Mouse (Mus musculus): Measurements from ENCODE around the gene Gm17018. TPM values are rescaled to one million over a fixed set of nuclear protein-coding genes. Genes with fewer than 3 reads are reported as not detected.
"Not testable (repeated sequence)": the region's sequence is repeated elsewhere in the genome, so short reads cannot be mapped to it uniquely, and the experiment has no call there.

The Gm17018 gene
- 10 to 100 TPM; 52.5 to 66.0 TPM for total RNA-seq (2021)

DNA sequence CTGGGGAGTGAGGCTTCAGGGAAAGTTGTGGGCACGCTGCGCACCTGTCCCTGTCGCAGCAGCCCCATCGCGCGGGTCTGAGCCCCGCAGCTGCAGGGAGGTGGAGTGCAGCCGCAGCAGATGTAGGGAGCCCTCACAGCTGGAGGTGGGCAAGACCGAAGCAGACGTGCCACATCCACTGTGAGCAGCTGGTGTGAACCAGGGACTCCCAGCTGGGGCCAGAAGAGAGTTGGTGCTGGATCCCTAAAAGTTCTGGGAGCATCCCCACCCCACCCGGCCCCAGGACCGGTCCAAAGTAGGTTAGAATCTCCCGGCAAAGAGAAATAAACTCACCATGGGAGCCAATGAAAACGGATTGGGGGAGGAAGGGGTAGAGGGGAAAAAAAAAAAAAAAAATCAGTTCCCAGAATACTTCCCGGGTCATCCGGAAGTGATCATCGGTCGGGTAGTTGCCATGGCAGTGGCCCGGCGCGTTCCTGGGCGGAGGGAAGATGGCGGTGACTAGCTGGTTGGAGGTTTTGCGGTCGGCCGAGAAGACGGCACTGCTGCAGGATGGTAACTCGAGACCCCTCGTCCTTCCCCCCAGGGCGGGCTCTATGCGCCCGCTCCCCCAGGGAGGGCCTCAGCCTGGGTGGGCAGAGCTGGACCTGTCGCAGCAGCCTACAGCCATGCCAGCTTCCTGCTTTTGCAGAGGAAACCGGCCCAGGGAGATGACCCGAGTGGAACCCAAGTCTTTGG lies at the start of gene Gm17018, which contains the start of gene Poll:
Gm17018 (plus strand) TSS at position 463 of the 738 bp plus-strand sequence.
Poll (minus strand) TSS at position 379 of the 738 bp plus-strand sequence.
- peak; percentile 87 to 88 for DNase-seq

DNA sequence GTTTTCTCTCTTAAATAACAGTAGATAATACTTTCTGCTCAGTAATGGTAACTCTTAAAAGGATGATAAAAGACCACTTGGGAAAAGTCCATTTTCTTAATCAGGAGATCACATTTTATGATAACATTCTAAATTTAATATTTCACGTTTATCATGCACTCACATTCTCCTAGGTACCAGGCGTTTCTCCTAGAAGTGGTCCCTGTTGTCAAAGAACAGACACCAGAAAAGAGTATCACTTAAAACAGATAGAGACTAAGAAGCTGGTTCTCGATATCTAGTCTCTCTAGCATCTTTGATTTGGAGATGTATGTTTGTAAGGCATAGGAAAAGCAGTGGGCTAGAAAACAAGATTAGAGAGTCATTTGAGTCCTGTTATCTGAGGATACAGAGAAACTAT lies 49.7 kb upstream of the Gm17018 start:
- DNase-seq = no peak

DNA sequence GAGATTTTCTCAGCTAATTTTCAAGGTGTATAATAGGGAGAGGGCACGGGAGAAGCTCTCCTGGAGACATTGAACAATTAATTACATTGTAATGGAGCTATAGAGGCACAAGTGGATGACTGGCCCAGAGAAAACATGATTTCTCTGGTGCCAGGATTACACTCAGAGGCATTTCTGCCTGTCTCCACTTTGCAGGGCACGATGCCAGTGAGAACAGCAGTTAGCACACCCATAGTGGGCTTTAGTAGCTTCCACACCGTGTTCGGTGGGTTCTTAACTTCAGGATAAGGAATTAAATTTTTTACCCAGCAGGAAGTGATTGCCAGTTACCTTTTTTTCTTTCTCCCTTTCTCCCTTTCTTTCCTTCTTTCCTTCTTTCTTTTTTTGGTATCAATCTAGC lies 49.0 kb upstream of the Gm17018 start:
- DNase-seq = no peak

DNA sequence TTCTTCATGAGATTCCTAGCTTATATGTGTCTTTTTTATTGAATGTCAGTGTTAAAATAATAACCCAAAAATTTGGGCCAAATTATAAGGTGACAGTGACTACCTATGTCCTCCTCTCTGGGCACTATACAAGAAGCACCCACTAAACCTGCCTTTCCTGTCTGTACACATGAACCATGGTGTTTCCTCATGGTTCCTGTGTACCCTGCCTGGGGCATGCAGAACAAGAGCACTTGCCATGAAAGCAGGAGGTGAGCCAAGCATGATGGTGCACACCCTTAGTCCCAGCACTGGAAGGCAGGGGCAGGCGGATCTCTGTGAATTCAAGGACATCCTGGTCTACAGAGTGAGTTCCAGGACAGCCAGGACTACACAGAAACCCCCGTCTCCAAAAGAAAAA lies 45.1 kb upstream of the Gm17018 start:
- no peak for DNase-seq

DNA sequence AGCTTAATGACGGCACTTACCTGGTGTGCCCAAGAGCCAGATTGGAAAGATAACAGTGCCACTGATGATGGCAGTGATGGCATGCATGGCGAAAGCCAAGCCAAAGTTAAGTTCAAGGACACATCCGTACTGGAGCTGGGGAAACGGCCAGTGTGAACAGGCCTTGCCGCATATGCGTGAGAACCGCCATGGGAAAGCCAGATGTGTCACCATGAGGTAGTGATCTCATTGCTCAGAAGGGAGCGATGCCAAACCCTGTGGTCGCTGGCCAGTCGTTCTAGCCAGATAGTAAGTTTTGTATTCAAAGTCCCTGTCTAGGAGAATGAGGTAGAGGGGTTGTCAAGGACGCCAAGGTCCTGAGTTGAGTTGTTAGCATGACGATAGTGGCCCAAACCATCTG lies 44.2 kb upstream of the Gm17018 start:
- DNase-seq = no peak

DNA sequence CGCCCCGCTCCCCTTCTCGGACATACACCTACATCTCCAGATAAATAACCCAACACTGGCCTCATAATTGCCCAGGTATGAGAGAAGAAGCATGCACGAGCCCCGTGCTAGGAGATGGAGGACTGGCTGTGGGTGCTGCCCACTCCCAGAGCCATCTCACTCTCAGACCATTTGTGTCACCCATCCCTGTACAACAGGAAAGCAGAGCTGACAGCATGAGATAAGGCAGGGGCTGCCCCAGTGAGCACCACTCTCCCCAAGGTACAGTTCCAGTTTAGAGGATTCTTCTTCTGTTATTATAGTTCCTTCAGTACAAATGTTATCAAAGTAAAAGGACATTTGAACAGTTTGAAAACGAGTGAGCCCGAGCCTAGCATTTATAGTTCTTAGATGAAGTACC lies 33.0 kb upstream of the Gm17018 start:
- no peak for DNase-seq

DNA sequence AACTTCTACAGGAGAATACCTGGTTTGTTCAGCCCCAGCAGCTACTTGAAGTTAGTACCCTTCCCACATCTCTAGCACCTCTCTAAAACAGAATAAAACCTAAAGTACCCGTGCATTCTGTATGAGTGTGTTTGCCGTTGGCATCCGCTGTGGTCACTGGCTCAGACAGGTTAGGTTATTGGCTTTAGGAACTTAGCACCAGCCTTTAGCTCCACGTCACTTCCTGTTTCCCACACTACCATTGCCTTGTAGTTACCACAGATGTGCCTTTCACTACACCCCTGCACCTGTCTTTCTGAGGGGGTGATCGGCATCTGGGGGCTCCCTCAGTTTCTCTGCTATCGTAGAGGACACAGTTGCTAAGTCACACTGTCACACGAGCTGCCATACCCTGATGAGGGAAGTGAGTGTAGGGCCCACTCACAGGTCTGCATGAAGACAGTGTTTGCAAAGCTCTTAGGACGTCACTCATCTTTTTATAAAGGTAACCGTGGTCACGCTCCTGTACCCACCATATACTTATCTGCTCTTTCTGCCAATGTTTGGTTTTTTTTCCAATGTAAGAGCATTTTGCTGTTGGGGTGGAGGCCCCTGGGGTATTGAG lies 32.4 kb upstream of the Gm17018 start:
- no peak for DNase-seq

DNA sequence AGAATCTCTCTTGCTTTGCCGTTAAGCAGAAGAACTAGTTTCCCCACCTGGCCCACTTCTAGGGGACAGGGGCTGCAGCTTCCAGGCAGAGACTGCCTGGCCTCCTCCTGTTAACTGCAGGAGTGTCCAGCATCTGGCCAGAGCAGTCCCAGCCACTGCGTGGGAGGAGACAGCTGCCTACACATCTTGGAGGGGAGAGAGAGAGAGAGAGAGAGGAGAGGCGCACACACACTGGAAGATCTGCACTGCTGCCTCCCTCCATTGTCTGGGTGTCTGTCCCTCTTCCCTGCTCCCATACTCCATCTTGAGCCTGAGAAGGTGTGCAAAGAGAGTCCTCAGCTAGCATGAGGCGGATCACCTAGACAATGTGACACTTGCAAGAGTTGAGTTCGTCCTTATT lies 31.1 kb upstream of the Gm17018 start:
- no peak for DNase-seq

DNA sequence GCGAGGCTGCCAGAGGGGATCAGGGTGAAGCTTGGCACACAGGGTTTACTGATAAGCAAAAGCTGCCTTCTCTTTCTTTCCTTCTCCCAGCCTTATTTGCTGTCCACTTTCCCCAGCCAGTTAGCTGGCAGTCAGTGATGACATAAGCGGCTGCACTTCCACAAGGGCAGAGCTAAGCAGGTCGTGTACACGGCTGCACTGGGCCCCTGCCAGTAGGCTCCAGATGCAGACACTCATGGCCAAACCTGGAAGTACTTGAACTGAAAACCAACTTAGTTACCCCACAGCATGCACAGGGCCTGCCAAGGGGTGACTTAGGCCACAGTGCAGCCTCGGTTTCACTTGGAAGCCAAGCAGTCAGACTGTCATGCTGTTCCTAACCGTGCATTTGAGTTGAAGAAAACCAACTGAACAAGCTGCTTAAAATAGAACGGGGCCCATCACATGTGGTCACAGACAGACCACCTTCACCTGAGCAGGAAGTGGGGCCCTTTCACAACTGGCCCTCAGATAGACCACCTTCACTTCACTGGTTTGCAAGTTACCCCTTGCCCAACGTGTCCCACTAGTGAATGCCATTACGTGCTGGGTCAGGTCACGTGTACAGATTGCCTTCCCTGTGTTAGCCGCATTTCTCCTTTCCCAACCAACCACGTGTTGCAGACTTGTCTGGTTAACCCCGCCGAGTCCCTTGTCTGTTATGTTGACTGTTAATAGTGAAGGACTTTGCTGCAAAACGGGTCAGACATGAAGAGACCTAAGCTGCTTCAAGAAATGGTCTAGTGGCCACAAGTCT lies 30.0 kb upstream of the Gm17018 start:
- DNase-seq = no peak

DNA sequence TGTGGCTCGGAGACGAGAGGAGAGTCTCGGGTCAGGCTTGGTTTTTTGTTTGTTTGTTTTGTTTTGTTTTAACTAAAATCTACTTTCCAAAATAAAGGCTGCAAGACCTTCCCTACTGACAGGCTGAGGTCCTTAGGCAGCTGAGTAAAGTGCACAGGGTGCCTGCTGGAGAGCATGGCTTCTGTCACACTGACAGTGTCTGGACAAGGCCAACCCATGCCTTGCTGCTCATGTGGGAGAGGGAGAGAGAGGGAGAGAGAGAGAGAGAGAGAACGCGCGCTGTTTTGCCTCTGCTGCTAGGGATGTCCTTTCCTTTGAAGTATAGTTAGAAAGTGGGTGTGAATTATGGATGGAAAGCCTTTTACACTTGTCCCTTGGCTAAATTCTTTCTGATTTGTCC lies 28.9 kb upstream of the Gm17018 start:
- no peak for DNase-seq

DNA sequence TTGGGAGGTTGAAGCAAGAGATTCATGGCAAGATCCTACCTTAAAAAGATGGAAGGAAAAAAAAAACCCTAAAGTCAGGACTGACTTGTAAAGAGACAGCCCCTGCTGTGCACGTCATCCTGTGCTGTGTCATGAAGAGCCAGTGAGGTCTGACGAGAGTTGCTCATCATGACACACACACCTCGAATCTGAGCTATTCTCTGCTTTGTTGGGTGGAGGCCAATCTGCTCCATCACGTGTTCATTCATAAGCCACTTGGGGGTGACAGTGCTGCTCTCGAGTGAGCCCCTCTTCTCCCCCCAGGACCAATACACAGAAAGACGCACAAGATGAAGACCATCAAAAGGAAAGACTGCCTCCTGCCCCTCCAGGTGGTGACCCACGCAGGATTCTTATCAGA lies 26.8 kb upstream of the Gm17018 start:
- no peak for DNase-seq

DNA sequence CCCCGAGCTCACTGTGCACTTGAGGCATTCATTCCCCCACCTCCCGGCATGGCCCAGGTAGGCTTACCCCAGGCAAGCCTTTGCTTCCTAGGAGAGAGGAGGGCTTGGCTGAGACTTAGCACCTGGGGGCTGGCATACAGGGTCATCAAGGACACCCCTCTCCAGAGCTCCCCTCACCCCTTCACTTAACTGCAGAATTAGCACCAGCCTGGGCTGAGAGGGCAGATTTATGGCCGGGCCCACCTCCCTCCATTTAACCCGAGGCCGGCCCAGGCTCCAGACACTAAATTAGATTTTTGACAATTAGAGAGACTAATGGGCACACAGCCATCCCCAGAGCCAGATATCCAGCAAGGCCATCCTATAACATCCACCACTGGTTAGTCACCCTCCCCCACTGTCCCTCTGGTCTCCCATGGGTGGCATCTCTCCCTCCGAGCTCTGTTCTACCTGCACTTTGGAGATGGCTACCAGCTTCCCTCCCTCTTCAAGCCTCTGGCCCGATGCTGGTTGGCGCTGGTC lies 25.1 kb upstream of the Gm17018 start:
- no peak for DNase-seq

DNA sequence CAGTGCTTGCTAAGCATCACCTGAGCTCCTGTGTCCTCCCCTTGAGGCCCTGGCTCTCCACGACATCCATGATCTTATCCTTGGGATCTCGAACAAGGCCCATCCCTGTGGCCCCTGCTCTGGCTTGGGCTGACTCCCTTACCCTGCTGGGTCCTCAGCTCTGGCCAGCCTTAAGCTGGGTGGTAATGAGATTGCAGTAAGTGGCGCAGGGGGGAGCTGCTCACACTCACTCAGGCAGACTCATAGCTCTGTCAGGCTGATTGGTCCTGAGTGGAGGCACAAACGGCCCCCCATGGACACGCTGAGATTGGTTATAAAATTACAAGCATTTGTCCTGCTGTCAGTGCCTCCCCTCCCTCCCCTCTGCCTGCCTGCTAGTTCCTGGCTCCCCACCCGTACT lies 24.5 kb upstream of the Gm17018 start:
- no peak for DNase-seq

DNA sequence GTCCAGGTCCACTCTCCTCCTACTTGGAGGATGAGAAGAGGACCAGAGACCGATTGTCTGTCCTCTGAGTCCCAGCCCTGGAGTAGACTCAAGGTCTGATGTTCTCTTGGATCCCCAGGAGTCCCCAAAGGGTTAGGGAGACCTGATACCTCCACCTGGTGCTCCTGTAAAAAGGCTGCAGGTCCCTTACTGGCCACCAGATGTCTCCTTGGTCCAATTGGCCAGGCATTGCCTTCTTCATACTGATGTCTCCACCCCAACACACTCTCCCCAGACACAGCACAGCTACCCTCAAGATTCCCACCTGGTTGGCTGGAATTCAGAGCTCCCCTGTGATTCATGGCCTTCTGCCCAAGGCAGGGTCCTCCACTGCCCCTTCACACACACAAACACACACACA lies 22.9 kb upstream of the Gm17018 start:
- no peak for DNase-seq

DNA sequence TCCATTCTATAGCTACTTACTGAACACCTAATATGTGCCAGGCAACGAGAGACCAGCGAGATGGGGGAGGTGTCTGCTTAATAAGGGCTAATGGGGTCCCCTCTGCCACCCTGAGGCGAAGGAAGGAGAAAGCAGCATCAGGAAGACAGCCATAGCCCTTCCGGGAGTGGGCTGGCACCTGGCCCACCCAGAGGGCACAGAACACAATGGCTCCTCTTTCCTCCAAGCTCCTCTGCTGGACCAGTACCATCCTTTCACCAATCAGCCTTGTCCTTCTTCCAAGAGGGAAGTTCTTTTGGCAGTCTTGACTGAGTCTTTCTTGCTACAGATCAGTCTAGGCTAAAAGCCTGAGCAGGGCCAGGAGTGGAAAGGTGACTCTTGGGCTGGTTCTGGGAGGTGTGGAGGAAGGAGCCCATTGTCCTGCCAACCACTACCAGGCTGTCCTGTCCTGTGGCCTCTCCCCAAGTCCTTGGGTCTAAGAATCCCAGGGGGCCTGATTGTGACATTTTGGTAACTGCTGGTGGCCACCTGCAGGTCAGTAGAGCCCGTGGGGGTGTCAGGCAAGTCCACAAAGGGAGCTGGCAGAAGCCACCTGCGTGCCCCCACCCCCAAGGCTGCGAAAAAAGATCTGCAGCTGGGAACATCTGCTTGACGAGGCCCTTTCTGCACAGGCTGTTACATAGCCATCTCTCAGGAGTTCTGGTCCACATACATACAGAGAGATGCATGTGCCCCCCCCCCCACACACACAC lies 19.6 kb upstream of the Gm17018 start:
- no peak for DNase-seq

DNA sequence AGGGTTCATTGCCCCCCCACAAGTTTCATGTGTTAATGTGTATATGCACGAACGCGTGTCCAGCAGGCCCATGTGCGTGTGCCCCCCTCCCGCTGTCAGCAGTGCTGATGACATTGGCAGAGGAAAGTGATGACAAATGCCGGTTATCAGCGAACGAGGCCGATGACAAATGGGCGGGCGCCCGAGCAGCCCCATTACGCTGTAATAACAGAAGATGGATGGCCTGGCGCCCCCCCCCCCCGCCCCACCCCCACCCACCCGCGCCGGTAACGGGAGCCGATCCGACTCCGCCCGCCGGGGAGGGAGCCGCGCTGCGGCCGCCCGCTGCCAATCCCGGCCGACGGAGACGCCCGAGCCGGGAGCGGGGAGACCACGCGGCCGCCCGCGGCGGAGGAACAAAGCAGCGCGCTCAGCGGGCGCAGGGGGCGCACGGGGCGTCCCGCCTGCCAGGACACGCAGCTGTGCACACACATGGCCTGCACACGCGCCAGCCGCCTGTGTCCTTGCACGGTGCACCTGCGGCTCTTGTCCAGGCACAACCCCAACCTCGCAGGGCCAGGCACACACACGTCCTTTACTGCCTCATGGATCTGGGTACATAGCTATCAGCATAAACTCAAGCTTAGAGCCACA lies 18.9 kb upstream of the Gm17018 start:
- DNase-seq = peak; percentile 62 to 67

DNA sequence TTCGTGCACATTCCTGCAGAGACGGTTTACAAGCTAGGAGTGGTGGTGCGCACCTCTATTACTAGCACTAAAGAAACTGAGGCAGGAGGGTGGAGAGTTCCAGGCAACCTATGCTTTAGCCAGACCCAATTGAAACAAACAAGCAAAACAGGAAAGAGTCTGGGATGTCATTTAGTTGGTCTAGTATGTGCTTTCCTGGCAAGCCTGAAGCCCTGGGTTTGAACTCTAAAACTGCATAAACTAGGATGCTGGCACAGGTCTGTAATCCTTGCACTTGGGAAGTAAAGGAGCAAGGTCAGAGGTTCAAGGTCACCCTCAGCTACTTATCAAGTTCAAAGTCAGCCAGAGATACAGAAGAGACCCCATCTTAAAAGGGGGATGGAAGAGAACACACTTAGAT lies 18.4 kb upstream of the Gm17018 start:
- no peak for DNase-seq

DNA sequence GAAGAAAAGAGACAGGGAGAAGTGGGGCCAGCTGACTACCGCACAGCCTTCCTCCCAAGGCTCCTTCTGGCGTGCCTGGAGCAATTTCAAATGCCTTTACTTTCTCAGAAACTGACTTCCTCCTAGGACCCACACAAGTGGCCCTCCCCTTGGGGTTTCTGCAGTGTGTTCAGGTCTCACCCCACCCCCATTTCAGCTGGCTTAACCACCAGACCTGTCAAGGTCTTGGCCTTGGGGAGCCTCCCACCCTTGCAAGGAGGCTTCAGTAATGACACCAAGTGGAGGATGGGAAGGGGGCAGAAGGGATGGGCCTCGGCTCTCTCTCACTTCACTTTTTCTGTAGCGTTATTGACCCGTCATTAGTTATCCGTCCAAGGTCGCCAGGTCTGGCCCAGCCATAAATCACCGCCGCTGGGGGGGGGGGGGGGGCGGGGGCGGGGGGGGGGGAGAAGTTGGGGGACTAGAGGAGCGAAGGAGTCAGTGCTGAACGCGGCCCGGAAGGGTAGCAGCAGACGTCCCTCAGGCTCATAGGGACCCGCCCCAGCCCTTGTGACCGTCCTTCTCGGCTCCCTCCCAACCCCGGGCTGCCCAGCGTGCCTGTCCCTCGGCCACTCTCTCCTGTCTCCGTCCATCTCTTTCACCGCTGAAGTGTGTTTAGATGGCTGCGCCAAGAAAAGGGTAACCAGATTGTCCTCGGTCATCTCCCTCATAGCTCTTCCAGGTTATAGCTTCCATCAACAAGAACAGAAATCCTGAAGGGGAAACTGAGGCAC lies 16.1 kb upstream of the Gm17018 start:
- no peak for DNase-seq

DNA sequence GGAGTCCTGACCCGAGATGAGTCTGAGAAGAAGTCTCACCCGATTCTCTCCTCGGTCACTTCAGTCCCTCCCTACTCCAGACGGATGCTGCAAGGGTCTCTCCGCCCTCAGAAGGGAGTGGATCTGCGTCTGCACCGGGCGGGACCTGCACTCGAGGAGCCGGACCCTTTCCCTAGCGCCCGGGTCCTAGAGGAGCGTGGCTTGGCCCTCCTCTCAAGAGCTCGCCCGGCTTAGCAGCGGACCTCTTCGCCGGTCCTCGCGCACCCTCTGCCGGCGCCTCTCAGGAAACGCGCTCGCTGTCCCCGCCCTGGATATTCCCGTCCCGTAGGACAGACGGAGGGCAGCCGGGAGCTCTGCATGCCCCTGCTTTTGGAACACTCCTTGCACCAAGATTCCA lies 15.5 kb upstream of the Gm17018 start:
- peak; percentile 80 to 81 for DNase-seq

DNA sequence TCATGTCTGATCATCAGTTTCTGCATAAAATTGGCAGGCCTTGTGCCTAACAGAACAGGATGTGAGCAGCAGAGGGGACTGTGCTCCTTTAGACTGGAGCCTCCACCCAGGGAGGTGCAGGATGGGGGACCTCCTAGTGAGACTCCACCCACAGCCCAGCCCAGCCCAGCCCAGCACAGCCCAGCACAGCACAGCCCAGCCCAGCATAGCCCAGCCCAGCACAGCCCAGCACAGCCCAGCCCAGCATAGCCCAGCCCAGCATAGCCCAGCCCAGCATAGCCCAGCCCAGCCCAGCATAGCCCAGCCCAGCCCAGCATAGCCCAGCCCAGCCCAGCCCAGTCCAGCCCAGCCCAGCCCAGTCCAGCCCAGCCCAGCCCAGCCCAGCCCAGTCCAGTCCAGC lies 12.2 kb upstream of the Gm17018 start:
- not testable (repeated sequence) for DNase-seq

All from layer of hippocampus, postnatal 36 days (tissue).